Mouse (Mus musculus) embryo, embryonic 10.5 days (tissue): ENCODE measurements at regions not wholly inside any gene's neighbourhood (a gene's known extent, or its start where the extent isn't known, plus 50 kb on each side); places are given as distances from the start of the nearest gene placed in this dataset.

Source experiments
- DNase-seq: peaks from one replicate; pipeline ENCODE4 v3.0.0-alpha.2; 2015; ENCODE audit warnings: low spot score

GRCm38 (mm10) chr15:46945423-46945822 lies 6811.3 kb downstream of the 9330182O14Rik start:
- DNase-seq = no peak

- peak; percentile 31 for DNase-seq
Measured at GRCm38 (mm10) chr15:46990201-46990600, 6856.0 kb downstream of the 9330182O14Rik start.

- no peak for DNase-seq
Measured at GRCm38 (mm10) chr15:46997106-46997505, 6862.9 kb downstream of the 9330182O14Rik start.
